Mouse (Mus musculus) forebrain, embryonic 14.5 days (tissue): ENCODE data around the gene Afap1. TPM values are rescaled to one million over a fixed set of nuclear protein-coding genes. Genes with fewer than 3 reads are reported as not detected.

Experiments used
- ATAC-seq: fragments of 200-750 bp; cut with Nextera tagmentation; 2 replicates; pipeline ENCODE4 v1.8.0; 2017; ENCODE audit warnings: mild to moderate bottlenecking, moderate library complexity
- DNase-seq: peaks from one replicate; pipeline ENCODE4 v3.0.0-alpha.2; 2015; ENCODE audit warnings: low spot score
- H3K27ac ChIP-seq: fragments of 300-500 bp; sonication (generic); 2 replicates; pipeline ENCODE4 v1.5.1; 2014; ENCODE audit warnings: low read depth, mild to moderate bottlenecking, control low read depth, low read length, moderate library complexity
- H3K27me3 ChIP-seq: fragments of 300-500 bp; sonication (generic); replicated peaks from 2 replicates; pipeline ENCODE4 v1.6.1; 2014; ENCODE audit warnings: low read length, control low read depth, mixed read lengths; ENCODE audit not compliant: control insufficient read depth, insufficient read depth
- H3K36me3 ChIP-seq: fragments of 300-500 bp; sonication (generic); 2 replicates; pipeline ENCODE4 v1.6.1; 2014; ENCODE audit warnings: low read length, control low read depth; ENCODE audit not compliant: control insufficient read depth, insufficient read depth
- H3K4me1 ChIP-seq: fragments of 300-500 bp; sonication (generic); 2 replicates; pipeline ENCODE4 v1.6.1; 2014; ENCODE audit warnings: antibody characterized with exemption, low read length, control low read depth; ENCODE audit not compliant: control insufficient read depth, insufficient read depth
- H3K4me2 ChIP-seq: fragments of 300-500 bp; sonication (generic); 2 replicates; pipeline ENCODE4 v1.6.1; 2014; ENCODE audit warnings: mild to moderate bottlenecking, control low read depth, low read length
- H3K4me3 ChIP-seq: fragments of 300-500 bp; sonication (generic); 2 replicates; pipeline ENCODE4 v1.5.1; 2014; ENCODE audit warnings: low read depth, low read length, control low read depth
- H3K9ac ChIP-seq: fragments of 300-500 bp; sonication (generic); 2 replicates; pipeline ENCODE4 v1.6.1; 2014; ENCODE audit warnings: mild to moderate bottlenecking, low read length, control low read depth, moderate library complexity
- H3K9me3 ChIP-seq: fragments of 300-500 bp; sonication (generic); replicated peaks from 2 replicates; pipeline ENCODE4 v1.6.1; 2016; ENCODE audit warnings: low read length, control low read depth, mixed read lengths; ENCODE audit not compliant: control insufficient read depth
- WGBS: fragments of 180-500 bp; shearing (Covaris S2); extraction: QIAGEN DNeasy Blood & Tissue Kit; methylation state at CpG from one replicate; pipeline ENCODE4 v1.1.7; 2014; 5-methylcytosine and 5-hydroxymethylcytosine counted together
- polyA plus RNA-seq: library from polyadenylated mRNA; unstranded; fragments of >200 nt; fragmentation: Nextera tagmentation; extraction: Ambion mirVana; gene quantifications from 2 replicates; pipeline ENCODE4 v1.2.1, GENCODE M21; 2014

The Afap1 gene
- 36.9 and 45.8 TPM in 2 replicates for polyA plus RNA-seq

GRCm38 (mm10) chr5:35893093-35893804, at the start of gene Afap1:
Gene Afap1, plus strand, starts transcription at chr5:35893319.
- WGBS: under 1% methylated on average over 49 of the region's 49 CpGs
- DNase-seq (peak; percentile 99), ATAC-seq (peak; percentile 94)
- Histone ChIP-seq H3K4me3 (peak within 1 kb of the TSS; percentile 86), H3K9ac (peak within 1 kb of the TSS; percentile 98), H3K4me1 (peaks cover 27% of the 10 kb centered on the region), H3K36me3 (no peaks in the 10 kb centered on the region), H3K4me2 (peak within 1 kb of the TSS; percentile 83), H3K27ac (peak within 1 kb of the TSS; percentile 53; the same call in 1 of the 2 replicates), H3K9me3 (no peaks in the 10 kb centered on the region), H3K27me3 (no peaks in the 10 kb centered on the region; the same call in 1 of the 2 replicates)

GRCm38 (mm10) chr5:35851485-35851884, 41.6 kb upstream of the Afap1 start:
- H3K9ac ChIP-seq: no peak overlapping the region
- no peaks in the 10 kb centered on the region for H3K36me3 ChIP-seq
- H3K9me3 ChIP-seq: no peaks in the 10 kb centered on the region
- DNase-seq: no peak
- H3K4me2 ChIP-seq: no peak overlapping the region
- no peaks in the 10 kb centered on the region for H3K27me3 ChIP-seq
- H3K27ac ChIP-seq: no peak overlapping the region
- 28% methylated on average over 5 of the region's 5 CpGs for WGBS
- no peak for ATAC-seq
- H3K4me3 ChIP-seq: no peak overlapping the region
- no peaks in the 10 kb centered on the region for H3K4me1 ChIP-seq

GRCm38 (mm10) chr5:35853463-35853862, 39.7 kb upstream of the Afap1 start:
- ATAC-seq (no peak), DNase-seq (peak; percentile 43)
- 91% methylated on average over 4 of the region's 4 CpGs for WGBS

GRCm38 (mm10) chr5:35856245-35856644, 36.9 kb upstream of the Afap1 start:
- WGBS: 26% methylated on average over 3 of the region's 3 CpGs
- Histone ChIP-seq H3K27me3 (no peaks in the 10 kb centered on the region), H3K9ac (no peak overlapping the region), H3K4me1 (no peaks in the 10 kb centered on the region), H3K4me2 (no peak overlapping the region), H3K36me3 (no peaks in the 10 kb centered on the region), H3K27ac (no peak overlapping the region), H3K4me3 (no peak overlapping the region), H3K9me3 (no peaks in the 10 kb centered on the region)
- ATAC-seq: no peak
- no peak for DNase-seq

More at GRCm38 (mm10) chr5:35853463-35853862, 39.7 kb upstream of the Afap1 start:
- no peaks in the 10 kb centered on the region for H3K9me3 ChIP-seq
- no peaks in the 10 kb centered on the region for H3K36me3 ChIP-seq
- H3K4me1 ChIP-seq: no peaks in the 10 kb centered on the region
- no peak overlapping the region for H3K4me3 ChIP-seq
- H3K27me3 ChIP-seq: no peaks in the 10 kb centered on the region
- no peak overlapping the region for H3K27ac ChIP-seq
- no peak overlapping the region for H3K9ac ChIP-seq
- no peak overlapping the region for H3K4me2 ChIP-seq

- no peaks in the 10 kb centered on the region for H3K9me3 ChIP-seq
- 24% methylated on average over 6 of the region's 6 CpGs for WGBS
- H3K4me3 ChIP-seq: no peak overlapping the region
- H3K4me2 ChIP-seq: no peak overlapping the region
- DNase-seq: peak; percentile 82
- no peak overlapping the region for H3K9ac ChIP-seq
- H3K36me3 ChIP-seq: no peaks in the 10 kb centered on the region
- no peak overlapping the region for H3K27ac ChIP-seq
- no peak; the same call in 1 of the 2 replicates for ATAC-seq
- no peaks in the 10 kb centered on the region for H3K27me3 ChIP-seq
- no peaks in the 10 kb centered on the region for H3K4me1 ChIP-seq
Observed at GRCm38 (mm10) chr5:35858069-35858468, 35.0 kb upstream of the Afap1 start.

- no peak overlapping the region for H3K27ac ChIP-seq
- no peaks in the 10 kb centered on the region for H3K36me3 ChIP-seq
- DNase-seq (no peak), ATAC-seq (no peak)
- H3K4me3 ChIP-seq: no peak overlapping the region
- H3K4me2 ChIP-seq: no peak overlapping the region
- H3K4me1 ChIP-seq: no peaks in the 10 kb centered on the region
- H3K9ac ChIP-seq: no peak overlapping the region
- no peaks in the 10 kb centered on the region for H3K9me3 ChIP-seq
- H3K27me3 ChIP-seq: no peaks in the 10 kb centered on the region
- 95% methylated on average over 2 of the region's 2 CpGs for WGBS
Observed at GRCm38 (mm10) chr5:35861456-35861855, 31.7 kb upstream of the Afap1 start.

- Histone ChIP-seq H3K36me3 (no peaks in the 10 kb centered on the region), H3K27me3 (no peaks in the 10 kb centered on the region), H3K4me2 (no peak overlapping the region), H3K9me3 (no peaks in the 10 kb centered on the region), H3K4me3 (no peak overlapping the region), H3K9ac (no peak overlapping the region), H3K27ac (no peak overlapping the region), H3K4me1 (no peaks in the 10 kb centered on the region)
- ATAC-seq (peak; percentile 26; the same call in 1 of the 2 replicates), DNase-seq (no peak)
- WGBS: 58% methylated on average over 4 of the region's 4 CpGs
Observed at GRCm38 (mm10) chr5:35869973-35870372, 23.1 kb upstream of the Afap1 start.

- H3K4me1 ChIP-seq: no peaks in the 10 kb centered on the region
- DNase-seq (peak; percentile 91), ATAC-seq (peak; percentile 75; the same call in 1 of the 2 replicates)
- no peaks in the 10 kb centered on the region for H3K36me3 ChIP-seq
- no peak overlapping the region for H3K27ac ChIP-seq
- no peaks in the 10 kb centered on the region for H3K27me3 ChIP-seq
- no peaks in the 10 kb centered on the region for H3K9me3 ChIP-seq
- WGBS: 55% methylated on average over 8 of the region's 8 CpGs
- no peak overlapping the region for H3K4me3 ChIP-seq
- H3K4me2 ChIP-seq: no peak overlapping the region
- H3K9ac ChIP-seq: no peak overlapping the region
Observed at GRCm38 (mm10) chr5:35870408-35871012, 22.6 kb upstream of the Afap1 start.

GRCm38 (mm10) chr5:35873382-35873781, 19.7 kb upstream of the Afap1 start:
- H3K36me3 ChIP-seq: no peaks in the 10 kb centered on the region
- no peaks in the 10 kb centered on the region for H3K4me1 ChIP-seq
- no peak overlapping the region for H3K9ac ChIP-seq
- no peak overlapping the region for H3K27ac ChIP-seq
- no peak overlapping the region for H3K4me3 ChIP-seq
- no peak overlapping the region for H3K4me2 ChIP-seq
- ATAC-seq (no peak), DNase-seq (no peak)
- H3K9me3 ChIP-seq: no peaks in the 10 kb centered on the region
- WGBS: 35% methylated on average over 4 of the region's 4 CpGs
- no peaks in the 10 kb centered on the region for H3K27me3 ChIP-seq
